Mouse (Mus musculus) spleen, postnatal 14 days (tissue): Measurements from ENCODE around the gene Catsper3.

Experiments used
- DNase-seq, 2 experiments: peaks; one replicate each; pipeline ENCODE4 v3.0.0; 2021 to 2022; ENCODE audit warnings: low spot score in 2 of 2

Gene Catsper3

GRCm38 (mm10) chr13:55784268-55784667, at the start of gene Catsper3:
Gene Catsper3, plus strand, starts transcription at chr13:55784568.
- DNase-seq, result no peak

GRCm38 (mm10) chr13:55737885-55738284, 46.5 kb upstream of the Catsper3 start:
- DNase-seq, result no peak

DNA sequence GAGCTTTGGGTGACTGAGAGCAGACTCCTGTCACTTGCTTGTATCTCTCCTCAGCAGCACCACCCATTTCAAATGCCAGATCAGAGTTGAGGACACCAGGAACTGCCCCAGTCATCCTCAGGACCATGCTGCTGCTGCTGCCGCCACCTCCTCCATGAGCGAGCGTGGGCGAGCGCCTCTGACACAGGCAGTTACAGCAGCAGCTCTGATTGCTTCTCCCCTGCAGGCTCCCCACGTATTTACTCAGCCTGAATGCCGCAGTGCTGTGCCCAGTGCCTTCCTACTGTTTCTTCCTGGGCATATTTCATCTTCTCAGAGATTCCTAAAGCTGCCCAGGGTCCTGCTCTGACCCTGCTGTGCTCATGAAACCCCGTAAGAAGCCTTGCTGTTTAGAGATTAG, 42.1 kb upstream of the Catsper3 start:
- DNase-seq, result no peak

- no peak for DNase-seq
Observed at GRCm38 (mm10) chr13:55754380-55754779, 30.0 kb upstream of the Catsper3 start.

DNA sequence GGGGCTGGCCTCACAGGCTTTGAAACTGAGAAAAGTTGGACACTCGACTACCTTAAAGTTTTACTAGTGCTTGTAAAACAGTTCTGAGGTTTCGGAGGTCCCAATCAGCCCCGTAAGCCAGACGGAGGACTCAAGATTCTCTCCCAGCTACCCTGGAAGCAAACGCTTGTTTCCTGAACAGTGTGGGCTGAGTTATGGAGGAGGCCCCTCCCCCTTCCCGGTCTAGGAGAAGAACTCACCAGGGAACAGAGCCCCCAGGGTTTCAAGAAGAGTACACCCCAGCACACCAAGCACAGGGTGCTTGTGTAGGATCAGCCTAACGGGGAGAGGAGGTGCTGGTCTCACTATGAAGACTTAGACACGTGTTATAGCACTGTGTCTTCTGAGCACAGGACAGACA, 27.6 kb upstream of the Catsper3 start:
- no peak for DNase-seq

GRCm38 (mm10) chr13:55757645-55758044, 26.7 kb upstream of the Catsper3 start:
- no peak for DNase-seq

- DNase-seq, result no peak
Observed at GRCm38 (mm10) chr13:55760576-55760975, 23.8 kb upstream of the Catsper3 start.

GRCm38 (mm10) chr13:55761486-55761885, 22.9 kb upstream of the Catsper3 start:
- DNase-seq, result no peak

- DNase-seq, result no peak
Observed at GRCm38 (mm10) chr13:55774352-55774751, 10.0 kb upstream of the Catsper3 start.

- DNase-seq, result no peak
Observed at GRCm38 (mm10) chr13:55775056-55775455, 9.3 kb upstream of the Catsper3 start.

DNA sequence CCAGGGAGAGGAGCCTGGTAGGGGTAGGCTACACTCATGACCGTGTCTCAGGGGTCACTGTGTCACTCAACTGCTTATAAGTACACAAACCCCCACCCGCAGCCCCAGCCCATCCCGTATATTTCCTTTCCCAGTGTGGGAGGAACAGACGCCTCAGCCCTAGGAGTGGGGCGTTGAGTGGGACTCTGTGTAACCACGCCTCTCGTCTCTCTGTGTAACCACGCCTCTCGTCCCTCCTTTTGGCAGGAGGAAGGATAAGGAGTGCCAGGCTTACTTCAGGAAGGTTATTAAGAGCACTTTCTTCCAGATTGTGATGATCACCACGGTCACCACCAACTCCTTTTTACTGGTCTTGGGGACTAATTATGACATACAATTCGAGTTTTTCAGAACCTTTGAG, 1.8 kb downstream of the Catsper3 start:
- DNase-seq, result no peak

GRCm38 (mm10) chr13:55801246-55801645, 16.9 kb downstream of the Catsper3 start:
- DNase-seq, result no peak

- no peak for DNase-seq
Observed at GRCm38 (mm10) chr13:55803973-55804372, 19.6 kb downstream of the Catsper3 start.

- no peak for DNase-seq
Observed at GRCm38 (mm10) chr13:55809041-55809623, 24.8 kb downstream of the Catsper3 start.

DNA sequence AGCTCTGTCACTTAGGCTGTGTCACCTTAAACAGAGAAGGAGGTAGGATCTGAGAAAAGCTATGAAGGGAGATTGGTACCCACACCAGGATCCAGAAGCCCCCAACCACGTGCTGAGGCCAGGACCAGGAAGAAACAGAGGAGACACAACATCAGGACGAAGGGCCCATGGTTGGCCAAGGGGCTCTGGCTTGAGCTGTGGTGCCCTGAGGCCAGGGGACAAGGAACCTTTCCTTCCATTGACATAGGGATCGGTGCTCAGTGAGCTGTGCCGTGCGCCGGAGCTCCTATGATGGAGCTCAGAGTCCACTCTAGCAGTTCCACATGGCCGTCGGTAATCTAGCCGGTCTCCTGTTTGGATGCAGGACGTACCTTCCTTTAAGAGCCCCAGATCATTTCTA, 25.3 kb downstream of the Catsper3 start:
- no peak for DNase-seq

- no peak for DNase-seq
Observed at GRCm38 (mm10) chr13:55810947-55811346, 26.6 kb downstream of the Catsper3 start.

DNA sequence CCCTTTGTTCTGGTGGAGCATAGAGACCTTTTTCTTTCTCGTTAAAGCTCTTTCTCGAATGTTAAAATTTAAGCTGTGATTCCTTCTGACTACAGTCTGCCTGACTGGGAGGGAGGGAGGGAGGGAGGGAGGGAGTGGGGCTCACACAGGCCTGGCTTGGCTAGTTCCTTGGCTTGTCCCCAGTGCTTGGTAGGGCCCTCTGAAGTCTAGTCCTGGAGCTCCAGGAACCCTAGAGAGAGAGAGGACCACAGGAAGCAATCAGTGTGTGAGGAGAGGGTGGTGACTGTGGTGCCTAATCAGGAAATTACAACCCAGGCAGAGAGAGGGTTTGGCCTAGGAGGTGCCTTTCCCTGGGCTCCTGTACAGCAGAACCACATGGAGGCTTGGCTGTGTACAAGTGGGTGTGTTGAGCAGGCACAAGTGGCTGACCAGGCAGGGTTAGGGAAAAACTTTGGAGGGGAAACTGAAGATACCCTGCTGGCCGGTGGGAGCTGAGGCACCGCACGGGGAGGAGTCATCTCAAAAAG, 29.2 kb downstream of the Catsper3 start:
- no peak for DNase-seq

DNA sequence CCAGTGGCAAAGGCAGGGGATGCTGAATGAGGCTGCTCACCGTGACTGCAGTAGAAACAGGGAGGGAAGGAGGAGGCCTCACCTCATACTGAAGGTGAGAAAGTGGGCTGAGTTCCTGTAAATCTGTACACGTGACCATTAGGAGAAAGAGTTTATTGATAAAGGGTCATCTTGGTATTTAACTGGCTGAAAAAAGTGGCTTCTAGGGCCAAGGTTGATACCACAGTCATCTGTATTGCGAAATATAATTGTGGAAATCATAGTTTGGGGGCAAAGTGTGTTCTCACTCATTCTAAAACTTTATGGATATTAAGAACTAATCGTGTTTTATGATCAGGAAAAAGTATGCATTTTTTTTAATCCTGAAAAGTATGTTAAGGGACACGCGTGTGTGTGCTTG, 30.5 kb downstream of the Catsper3 start:
- no peak for DNase-seq

GRCm38 (mm10) chr13:55822499-55822898, 38.1 kb downstream of the Catsper3 start:
- no peak for DNase-seq

DNA sequence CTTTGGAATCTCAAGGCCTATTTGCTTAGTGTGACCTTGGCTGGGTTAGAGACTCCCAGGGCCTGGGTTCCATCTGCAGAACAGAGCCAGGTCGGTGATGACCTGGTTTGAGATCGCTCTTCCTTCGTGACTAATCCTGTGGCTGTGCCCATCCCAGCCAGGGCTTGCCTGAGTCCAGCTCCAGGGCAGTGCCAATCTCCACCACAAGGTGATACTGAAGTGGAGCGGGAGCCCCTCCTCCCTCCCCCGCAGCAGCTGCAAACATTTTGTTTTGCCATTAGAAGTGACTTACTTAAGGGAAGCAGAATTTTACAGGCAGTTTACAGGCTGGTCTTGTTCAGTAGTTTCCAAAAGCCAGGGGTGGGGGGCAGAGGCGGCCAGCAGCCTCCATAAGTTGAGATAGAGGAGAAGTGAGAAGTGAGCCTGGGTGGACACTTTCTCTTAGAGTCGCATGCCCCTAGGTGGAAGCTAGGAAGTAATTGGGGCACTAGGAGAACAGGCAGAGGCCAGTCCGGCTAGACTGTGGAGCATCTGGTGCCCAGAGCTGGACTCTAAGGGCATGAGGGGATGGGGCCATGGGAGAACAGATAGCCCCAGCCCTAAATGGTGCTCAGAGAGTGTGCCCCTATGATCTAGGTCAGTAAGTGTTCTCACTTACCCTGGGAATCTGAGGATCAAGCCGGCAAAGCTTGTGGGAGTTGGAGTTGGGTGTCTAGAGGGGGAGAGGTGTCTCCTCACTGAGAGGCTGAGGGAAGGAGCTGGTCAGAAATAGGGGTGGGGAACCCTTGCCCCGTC, 40.0 kb downstream of the Catsper3 start:
- DNase-seq, result no peak

GRCm38 (mm10) chr13:55825245-55825681, 40.9 kb downstream of the Catsper3 start:
- no peak for DNase-seq

- no peak for DNase-seq
Observed at GRCm38 (mm10) chr13:55826008-55826671, 41.8 kb downstream of the Catsper3 start.
